Mouse (Mus musculus) thymus, adult 2 months (tissue): ENCODE data around the gene Phgdh. TPM values are rescaled to one million over a fixed set of nuclear protein-coding genes. Genes with fewer than 3 reads are reported as not detected.

Experiments used
- DNase-seq: peaks from one replicate; pipeline ENCODE4 v3.0.0; 2021
- H3K27ac ChIP-seq: fragments of 200-500 bp; 2 replicates; pipeline ENCODE4 v1.5.1; 2012; ENCODE audit warnings: low read length, control low read depth; ENCODE audit not compliant: control insufficient read depth, insufficient read depth
- H3K27me3 ChIP-seq: fragments of 200-500 bp; 2 replicates; pipeline ENCODE4 v1.6.1; 2012; ENCODE audit warnings: mild to moderate bottlenecking, low read length, moderate library complexity, mixed read lengths; ENCODE audit not compliant: control insufficient read depth, insufficient read depth
- H3K36me3 ChIP-seq: fragments of 200-500 bp; 2 replicates; pipeline ENCODE4 v1.6.1; 2012; ENCODE audit warnings: mild to moderate bottlenecking, low read length, moderate library complexity; ENCODE audit not compliant: control insufficient read depth, insufficient read depth
- H3K4me1 ChIP-seq: fragments of 200-500 bp; replicated peaks from 2 replicates; pipeline ENCODE4 v1.6.1; 2012; ENCODE audit warnings: low read length; ENCODE audit not compliant: control insufficient read depth, insufficient read depth
- H3K4me3 ChIP-seq: fragments of 200-500 bp; 2 replicates; pipeline ENCODE4 v1.5.1; 2012; ENCODE audit warnings: mild to moderate bottlenecking, low read length, control low read depth, moderate library complexity; ENCODE audit not compliant: control insufficient read depth, insufficient read depth
- CTCF ChIP-seq: fragments of 200-500 bp; IDR thresholded peaks from 2 replicates; pipeline ENCODE4 v1.5.1; 2012; ENCODE audit warnings: mild to moderate bottlenecking, control low read depth, low read length, moderate library complexity, borderline replicate concordance; ENCODE audit not compliant: control insufficient read depth, poor library complexity, insufficient read depth; ENCODE audit errors: extremely low read depth
- POLR2A ChIP-seq: fragments of 200-500 bp; IDR thresholded peaks from 2 replicates; pipeline ENCODE4 v1.6.1; 2012; ENCODE audit warnings: mild to moderate bottlenecking, low read length, control low read depth, moderate library complexity; ENCODE audit not compliant: control insufficient read depth, poor library complexity, insufficient read depth; ENCODE audit errors: extremely low read depth
- WGBS: fragments of 180-500 bp; shearing (Covaris S2); methylation state at CpG from one replicate; pipeline ENCODE4 v1.1.7; 2018; 5-methylcytosine and 5-hydroxymethylcytosine counted together
- polyA plus RNA-seq: library from polyadenylated mRNA; depleted of rRNA; stranded (reverse); fragments of >200 nt; gene quantifications from 2 replicates; pipeline ENCODE4 v1.2.3, GENCODE M21; 2012

The Phgdh gene
- polyA plus RNA-seq, 1 experiment, result 213 TPM

- no peak for DNase-seq
- Histone ChIP-seq H3K4me3 (no peak overlapping the region), H3K27ac (no peak overlapping the region), H3K36me3 (0 out of 2 replicates have a peak, but pooled peaks cover 5% of the 10 kb centered on the region), H3K27me3 (no peaks in the 10 kb centered on the region), H3K4me1 (no peaks in the 10 kb centered on the region)
- TF ChIP-seq CTCF (no peak), POLR2A (no peak)
- 100% methylated on average over 1 of the region's 1 CpGs for WGBS
Observed at GRCm38 (mm10) chr3:98310456-98310855, 29.3 kb downstream of the Phgdh start.

- no peak for DNase-seq
- Histone ChIP-seq H3K4me1 (no peaks in the 10 kb centered on the region), H3K27me3 (no peaks in the 10 kb centered on the region), H3K27ac (no peak overlapping the region), H3K36me3 (no peaks in the 10 kb centered on the region), H3K4me3 (no peak overlapping the region)
- WGBS, result 95% methylated on average over 6 of the region's 6 CpGs
- TF ChIP-seq CTCF (no peak), POLR2A (no peak)
Observed at GRCm38 (mm10) chr3:98308606-98309005, 31.2 kb downstream of the Phgdh start.

GRCm38 (mm10) chr3:98301761-98302160 is 38.0 kb downstream of the Phgdh start:
- TF ChIP-seq POLR2A (no peak), CTCF (no peak)
- H3K36me3 ChIP-seq, result no peaks in the 10 kb centered on the region

GRCm38 (mm10) chr3:98300266-98300665 is 39.5 kb downstream of the Phgdh start:
- no peak for DNase-seq

More at GRCm38 (mm10) chr3:98301761-98302160, 38.0 kb downstream of the Phgdh start:
- H3K27ac ChIP-seq, result no peak overlapping the region
- H3K27me3 ChIP-seq, result no peaks in the 10 kb centered on the region
- no peak overlapping the region for H3K4me3 ChIP-seq
- DNase-seq, result no peak
- 95% methylated on average over 3 of the region's 3 CpGs for WGBS
- no peaks in the 10 kb centered on the region for H3K4me1 ChIP-seq

GRCm38 (mm10) chr3:98299391-98300100 is 40.2 kb downstream of the Phgdh start:
- no peaks in the 10 kb centered on the region for H3K27me3 ChIP-seq
- no peaks in the 10 kb centered on the region for H3K36me3 ChIP-seq
- 100% methylated on average over 1 of the region's 1 CpGs for WGBS
- H3K27ac ChIP-seq, result no peak overlapping the region
- H3K4me3 ChIP-seq, result no peak overlapping the region
- no peak for DNase-seq
- TF ChIP-seq POLR2A, result no peak
- no peak for TF ChIP-seq CTCF
- no peaks in the 10 kb centered on the region for H3K4me1 ChIP-seq

More at GRCm38 (mm10) chr3:98300266-98300665, 39.5 kb downstream of the Phgdh start:
- no peaks in the 10 kb centered on the region for H3K27me3 ChIP-seq
- no peak for TF ChIP-seq POLR2A
- no peak for TF ChIP-seq CTCF
- no peaks in the 10 kb centered on the region for H3K4me1 ChIP-seq
- no peak overlapping the region for H3K4me3 ChIP-seq
- WGBS, result 97% methylated on average over 4 of the region's 4 CpGs
- H3K36me3 ChIP-seq, result no peaks in the 10 kb centered on the region
- no peak overlapping the region for H3K27ac ChIP-seq

- H3K27ac ChIP-seq, result no peak overlapping the region
- WGBS, result 82% methylated on average over 10 of the region's 10 CpGs
- no peaks in the 10 kb centered on the region for H3K4me1 ChIP-seq
- no peak overlapping the region for H3K4me3 ChIP-seq
- no peaks in the 10 kb centered on the region for H3K36me3 ChIP-seq
- H3K27me3 ChIP-seq, result no peaks in the 10 kb centered on the region
- no peak for TF ChIP-seq POLR2A
- TF ChIP-seq CTCF, result peak; percentile 44; the same call in 1 of the 2 replicates
- DNase-seq, result no peak
Observed at GRCm38 (mm10) chr3:98295965-98296364, 43.8 kb downstream of the Phgdh start.

- TF ChIP-seq CTCF (no peak), POLR2A (no peak)
- no peaks in the 10 kb centered on the region for H3K36me3 ChIP-seq
- no peak for DNase-seq
- 95% methylated on average over 9 of the region's 9 CpGs for WGBS
- H3K27ac ChIP-seq, result no peak overlapping the region
- no peak overlapping the region for H3K4me3 ChIP-seq
- no peaks in the 10 kb centered on the region for H3K27me3 ChIP-seq
- H3K4me1 ChIP-seq, result no peaks in the 10 kb centered on the region
Observed at GRCm38 (mm10) chr3:98291044-98291443, 48.7 kb downstream of the Phgdh start.
